Mouse (Mus musculus) CH12.LX (cell line): ENCODE measurements at regions not wholly inside any gene's neighbourhood (a gene's known extent, or its start where the extent isn't known, plus 50 kb on each side); places are given as distances from the start of the nearest gene placed in this dataset.

Experiments used
- DNase-seq: peaks from one replicate; pipeline ENCODE4 v3.0.0-alpha.2; 2013; ENCODE audit errors: extremely low read depth
- H3K27ac ChIP-seq: 2 replicates; pipeline ENCODE4 v1.5.1; 2012; ENCODE audit warnings: low read depth, mild to moderate bottlenecking, control low read depth, moderate library complexity; ENCODE audit not compliant: insufficient read depth
- H3K27me3 ChIP-seq: replicated peaks from 2 replicates; pipeline ENCODE3; 2012; ENCODE audit warnings: inconsistent platforms
- H3K36me3 ChIP-seq, 2 experiments: replicated peaks in 1 of 2; 2 replicates each; pipeline versions ENCODE3 to v1.6.1; 2012; ENCODE audit warnings: inconsistent platforms in 1 of 2, low read length in 1 of 2, mild to moderate bottlenecking in 1 of 2, mixed read lengths in 1 of 2, moderate library complexity in 1 of 2; ENCODE audit not compliant: control insufficient read depth in 1 of 2, insufficient read depth in 1 of 2
- H3K4me1 ChIP-seq, 2 experiments: 2 replicates each; pipeline ENCODE4 v1.6.1; 2012; ENCODE audit warnings: inconsistent platforms in 1 of 2, moderate library complexity in 1 of 2; ENCODE audit not compliant: insufficient read depth in 2 of 2, control insufficient read depth in 1 of 2
- H3K4me2 ChIP-seq: 2 replicates; pipeline ENCODE4 v1.6.1; 2012; ENCODE audit warnings: low read depth, mild to moderate bottlenecking, control low read depth; ENCODE audit not compliant: poor library complexity, insufficient read depth, severe bottlenecking
- H3K4me3 ChIP-seq, 3 experiments: fragments of 150-350 bp in 1 of 3; sonication (generic) in 1 of 3; replicated peaks in 1 of 3; 2 replicates each; pipeline versions ENCODE3 to v1.5.1; 2011 to 2012; ENCODE audit warnings: low read depth in 2 of 3, low read length in 2 of 3, mild to moderate bottlenecking in 2 of 3, moderate library complexity in 2 of 3, control low read depth in 1 of 3, improper control_type of control experiment in 1 of 3, inconsistent platforms in 1 of 3, mixed read lengths in 1 of 3; ENCODE audit not compliant: poor library complexity in 1 of 3
- H3K79me2 ChIP-seq: replicated peaks from 2 replicates; pipeline ENCODE4 v1.6.1; 2012; ENCODE audit warnings: mild to moderate bottlenecking, moderate library complexity; ENCODE audit not compliant: control insufficient read depth, poor library complexity, insufficient read depth, severe bottlenecking; ENCODE audit errors: extremely low read depth
- H3K9ac ChIP-seq: 2 replicates; pipeline ENCODE4 v1.6.1; 2012; ENCODE audit warnings: low read depth, mild to moderate bottlenecking, control low read depth, moderate library complexity; ENCODE audit not compliant: insufficient read depth
- H3K9me3 ChIP-seq: replicated peaks from 2 replicates; pipeline ENCODE3; 2012; ENCODE audit warnings: low read length, inconsistent platforms, mixed read lengths
- BHLHE40 ChIP-seq: IDR thresholded peaks from 2 replicates; pipeline ENCODE4 v1.6.1; 2011; ENCODE audit warnings: mild to moderate bottlenecking, low read depth, low read length, improper control_type of control experiment
- CHD2 ChIP-seq: IDR thresholded peaks from 2 replicates; pipeline ENCODE4 v1.6.1; 2011; ENCODE audit warnings: low read length, improper control_type of control experiment
- ETS1 ChIP-seq: conservative IDR thresholded peaks from 2 replicates; pipeline ENCODE4 v1.6.1; 2012; ENCODE audit warnings: low read depth, mild to moderate bottlenecking, inconsistent platforms, low read length, improper control_type of control experiment, moderate library complexity
- JUN ChIP-seq: IDR thresholded peaks from 2 replicates; pipeline ENCODE4 v1.6.1; 2011; ENCODE audit warnings: low read depth, mild to moderate bottlenecking, low read length, improper control_type of control experiment, moderate library complexity; ENCODE audit not compliant: insufficient read depth
- KAT2A ChIP-seq: IDR thresholded peaks from 2 replicates; pipeline ENCODE4 v1.6.1; 2012; ENCODE audit warnings: low read length, improper control_type of control experiment, inconsistent platforms; ENCODE audit not compliant: insufficient replicate concordance
- MAX ChIP-seq: IDR thresholded peaks from 2 replicates; pipeline ENCODE4 v1.6.1; 2011; ENCODE audit warnings: low read length, improper control_type of control experiment
- MXI1 ChIP-seq: IDR thresholded peaks from 2 replicates; pipeline ENCODE4 v1.6.1; 2011; ENCODE audit warnings: mild to moderate bottlenecking, low read depth, low read length, improper control_type of control experiment
- MYC ChIP-seq: IDR thresholded peaks from 2 replicates; pipeline ENCODE4 v1.6.1; 2011; ENCODE audit warnings: low read depth, mild to moderate bottlenecking, improper control_type of control experiment, low read length
- PAX5 ChIP-seq: IDR thresholded peaks from 2 replicates; pipeline ENCODE4 v1.6.1; 2012; ENCODE audit warnings: low read length, inconsistent platforms, mixed read lengths
- POLR2A ChIP-seq: IDR thresholded peaks from 2 replicates; pipeline ENCODE4 v1.6.1; 2011; ENCODE audit warnings: low read depth, mild to moderate bottlenecking, improper control_type of control experiment, low read length
- RAD21 ChIP-seq: IDR thresholded peaks from 2 replicates; pipeline ENCODE4 v1.6.1; 2011; ENCODE audit warnings: low read depth, mild to moderate bottlenecking, low read length, improper control_type of control experiment, moderate library complexity
- RCOR1 ChIP-seq: conservative IDR thresholded peaks from 2 replicates; pipeline ENCODE4 v1.6.1; 2012; ENCODE audit warnings: low read depth, mild to moderate bottlenecking, inconsistent platforms, low read length, improper control_type of control experiment
- SMC3 ChIP-seq: IDR thresholded peaks from 2 replicates; pipeline ENCODE4 v1.6.1; 2011; ENCODE audit warnings: low read depth, low read length, improper control_type of control experiment
- TBP ChIP-seq: conservative IDR thresholded peaks from 2 replicates; pipeline ENCODE4 v1.6.1; 2011; ENCODE audit warnings: low read depth, low read length, improper control_type of control experiment
- TCF12 ChIP-seq: IDR thresholded peaks from 2 replicates; pipeline ENCODE4 v1.6.1; 2014; ENCODE audit warnings: low read depth, mild to moderate bottlenecking, inconsistent platforms, low read length, improper control_type of control experiment
- UBTF ChIP-seq: IDR thresholded peaks from 2 replicates; pipeline ENCODE4 v1.6.1; 2012; ENCODE audit warnings: low read depth, mild to moderate bottlenecking, inconsistent platforms, low read length, improper control_type of control experiment, moderate library complexity
- USF1 ChIP-seq: IDR thresholded peaks from 2 replicates; pipeline ENCODE4 v1.6.1; 2014; ENCODE audit warnings: low read depth, mild to moderate bottlenecking, inconsistent platforms, low read length, improper control_type of control experiment
- USF2 ChIP-seq: conservative IDR thresholded peaks from 2 replicates; pipeline ENCODE4 v1.6.1; 2011; ENCODE audit warnings: low read depth, low read length, improper control_type of control experiment
- ZNF384 ChIP-seq: IDR thresholded peaks from 2 replicates; pipeline ENCODE4 v1.6.1; 2012; ENCODE audit warnings: low read depth, low read length, improper control_type of control experiment, inconsistent platforms
- dilution Hi-C: fragments of 300-500 bp; cut with MboI; formaldehyde crosslinking; loops from 2 replicates; pipeline ENCODE4 v1.14.3; 2020; ENCODE audit warnings: low sequenced_read_pairs; ENCODE audit not compliant: extremely low pct_unique_long_range_greater_than_20kb, extremely low pct_ligation_motif_present
- in situ Hi-C: fragments of 300-500 bp; cut with MboI; formaldehyde crosslinking; loops from 3 replicates; pipeline ENCODE4 v1.14.3; 2019; ENCODE audit warnings: low sequenced_read_pairs, low pct_ligation_motif_present, low pct_unique_long_range_greater_than_20kb, mixed read lengths

DNA sequence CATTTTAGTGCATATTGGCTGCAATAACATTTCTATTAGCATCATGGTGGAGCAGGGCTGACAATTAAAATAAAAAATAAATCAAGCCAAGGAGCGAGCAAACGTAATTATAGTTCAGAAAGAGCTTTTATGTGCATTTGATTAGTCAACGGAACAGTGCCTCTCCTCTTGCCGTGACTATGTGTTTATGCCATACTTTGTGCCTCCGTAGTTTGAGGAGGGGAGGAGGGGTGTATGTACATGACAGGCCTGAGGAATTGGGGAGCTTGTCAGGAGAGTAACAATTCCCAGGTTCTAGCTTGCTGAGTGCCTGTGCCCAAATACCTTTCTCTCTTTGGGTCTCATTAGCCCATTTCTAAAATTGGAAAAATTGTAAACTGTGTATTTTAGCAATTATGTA is 111.1 kb upstream of the Irx6 start:
- H3K79me2 ChIP-seq: no peaks in the 10 kb centered on the region
- H3K27ac ChIP-seq: no peak overlapping the region
- no peak overlapping the region for H3K9ac ChIP-seq
- no peaks in the 10 kb centered on the region for H3K36me3 ChIP-seq
- no peaks in the 10 kb centered on the region for H3K27me3 ChIP-seq
- no peak for DNase-seq
- no peak for TF ChIP-seq MYC
- TF ChIP-seq CHD2: no peak
- no peak for TF ChIP-seq ETS1
- no peak for TF ChIP-seq TBP
- no peak for TF ChIP-seq RAD21
- no peak for TF ChIP-seq RCOR1
- TF ChIP-seq BHLHE40: no peak
- no peak for TF ChIP-seq POLR2A
- dilution Hi-C loops (no loop called here), in situ Hi-C loops (no loop called here)
- H3K4me2 ChIP-seq: no peak overlapping the region
- no peak overlapping the region for H3K4me3 ChIP-seq
- H3K9me3 ChIP-seq: peaks cover 68% of the 10 kb centered on the region
- H3K4me1 ChIP-seq: no peaks in the 10 kb centered on the region

DNA sequence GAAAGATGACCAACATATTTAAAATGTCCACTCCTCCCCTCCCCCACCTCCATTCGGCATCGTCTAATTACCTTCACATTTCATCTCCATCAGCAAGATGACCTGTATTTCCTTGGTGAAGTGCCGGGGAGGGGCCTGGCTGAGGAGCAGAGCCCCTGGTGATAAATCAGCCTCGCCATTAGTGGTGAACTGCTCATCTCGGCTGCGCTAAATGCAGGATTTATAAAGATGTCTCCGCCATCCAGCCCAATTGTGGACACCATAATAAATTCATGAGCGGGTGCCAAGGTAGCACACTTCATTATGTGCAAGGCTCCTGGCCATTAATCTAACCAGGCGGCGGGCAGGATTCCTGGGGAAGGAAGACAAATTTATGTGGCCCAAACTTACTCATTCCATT is 104.4 kb upstream of the Irx6 start:
- dilution Hi-C loops (no loop called here), in situ Hi-C loops (no loop called here)

DNA sequence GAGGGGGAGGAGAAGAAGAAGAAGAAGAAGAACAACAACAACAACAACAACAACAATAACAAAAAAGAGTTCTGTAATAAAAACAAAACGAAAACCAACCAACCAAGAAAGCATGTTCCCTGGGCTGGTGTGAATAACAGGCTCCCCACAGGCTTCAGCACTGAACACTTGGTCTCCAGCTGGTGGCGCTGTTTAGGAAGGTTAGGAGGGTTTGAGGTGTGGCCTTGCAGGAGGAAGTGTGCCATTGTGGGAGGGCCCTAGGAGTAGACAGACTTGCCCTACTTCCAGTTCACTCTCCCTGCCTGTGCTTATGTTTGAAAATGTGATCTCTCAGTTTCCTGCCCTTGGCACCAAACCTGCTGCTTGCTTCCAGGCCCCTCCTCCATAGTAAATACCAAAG is 94.6 kb upstream of the Irx6 start:
- Histone ChIP-seq H3K4me3 (no peak overlapping the region), H3K9me3 (peaks cover 59% of the 10 kb centered on the region), H3K36me3 (no peaks in the 10 kb centered on the region), H3K27me3 (no peaks in the 10 kb centered on the region), H3K4me1 (no peaks in the 10 kb centered on the region), H3K79me2 (no peaks in the 10 kb centered on the region), H3K4me2 (no peak overlapping the region), H3K27ac (no peak overlapping the region), H3K9ac (no peak overlapping the region)
- no peak for DNase-seq
- TF ChIP-seq MXI1 (no peak), ZNF384 (no peak), JUN (no peak), KAT2A (no peak)
- in situ Hi-C loops: no loop called here
- dilution Hi-C loops: no loop called here

More for the DNA sequence above, 104.4 kb upstream of the Irx6 start:
- Histone ChIP-seq H3K36me3 (no peaks in the 10 kb centered on the region), H3K27me3 (no peaks in the 10 kb centered on the region), H3K79me2 (no peaks in the 10 kb centered on the region), H3K9ac (no peak overlapping the region), H3K4me1 (no peaks in the 10 kb centered on the region), H3K4me3 (no peak overlapping the region), H3K9me3 (peaks cover 72% of the 10 kb centered on the region), H3K27ac (no peak overlapping the region), H3K4me2 (no peak overlapping the region)
- TF ChIP-seq CHD2 (no peak), POLR2A (no peak), SMC3 (no peak), TCF12 (no peak), MAX (no peak), TBP (no peak), ZNF384 (no peak), USF2 (no peak), UBTF (no peak), KAT2A (no peak), PAX5 (no peak), USF1 (no peak)
- no peak for DNase-seq
